Mouse (Mus musculus) heart, postnatal 25 days (tissue): ENCODE measurements around the gene Cntrl. TPM values are rescaled to one million over a fixed set of nuclear protein-coding genes. Genes with fewer than 3 reads are reported as not detected.
A peak's percentile ranks its signal among the peaks of the same experiment; 100 is the strongest.

Experiments
- DNase-seq: peaks from one replicate; pipeline ENCODE4 v3.0.0; 2022; ENCODE audit warnings: low spot score
- intact Hi-C: fragments of 180-260 bp; cut with DNase I; formaldehyde crosslinking; loops from one replicate; pipeline ENCODE4 v1.15.1; 2025
- total RNA-seq, 2 experiments: library from RNA; stranded (reverse); gene quantifications; 2 replicates each; pipeline ENCODE4 v1.2.3; 2021

Gene Cntrl
- total RNA-seq, 2 experiments from 2014 or later = 6.5 to 7.1 TPM

DNA sequence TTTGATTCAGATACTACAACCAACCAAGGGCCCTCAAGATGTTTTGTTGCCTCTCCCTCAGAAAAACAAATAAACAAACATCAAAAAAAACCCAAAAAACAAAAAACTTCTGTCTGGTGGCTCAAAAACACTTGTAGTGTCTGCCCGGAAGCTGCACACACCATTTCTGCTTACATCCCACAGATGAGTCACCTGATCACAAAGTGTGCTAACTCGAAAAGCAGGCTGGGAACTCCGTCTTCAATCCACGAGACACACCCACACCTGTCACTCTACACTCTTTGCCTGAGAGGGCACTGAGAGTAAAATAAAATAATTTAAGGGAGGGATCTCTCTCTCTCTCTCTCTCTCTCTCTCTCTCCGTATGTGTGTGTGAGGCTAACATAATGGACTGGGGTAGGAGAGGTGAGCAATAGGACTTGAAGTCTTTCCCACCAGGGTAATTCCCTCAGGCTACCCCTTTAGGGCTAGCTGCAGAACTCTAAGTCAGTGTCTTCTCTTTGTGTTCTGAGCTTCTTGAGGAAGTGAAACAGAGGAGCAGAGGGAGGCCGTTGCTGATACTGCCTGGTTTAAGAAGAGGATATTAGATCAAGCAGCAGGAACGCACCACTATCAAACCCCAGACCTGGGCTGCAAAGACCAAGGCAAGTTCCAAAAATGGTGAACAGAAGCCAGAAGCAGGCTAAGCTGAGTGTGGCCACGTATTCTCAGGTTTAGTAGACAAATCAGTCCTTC lies 99.8 kb downstream of the Cntrl start:
- intact Hi-C loops = no loop called here
- DNase-seq = no peak

DNA sequence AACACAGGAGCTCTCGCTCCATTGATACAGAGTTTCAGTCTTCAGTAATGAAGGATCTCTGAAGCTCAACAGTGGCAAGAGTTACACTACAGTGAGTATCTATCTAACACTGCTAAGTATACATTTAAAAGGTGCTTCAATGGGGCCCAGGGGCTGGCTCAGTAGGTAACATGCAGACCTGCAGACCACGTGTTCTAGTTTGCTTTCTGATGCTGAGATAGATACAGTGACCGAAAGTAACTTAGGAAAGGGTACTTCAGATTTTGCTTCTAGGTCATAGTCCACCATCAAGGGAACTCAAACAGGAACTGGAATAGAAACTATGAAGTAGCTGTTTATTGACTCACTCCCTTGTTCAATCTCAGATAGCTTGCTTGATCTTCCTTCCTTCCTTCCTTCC lies 102.4 kb downstream of the Cntrl start:
- no peak for DNase-seq
- intact Hi-C loops = loop anchor here (5.0 kb wide), 1 partner anchor 136 kb away; no protein-coding TSS in a partner anchor

- intact Hi-C loops = loop anchor here (5.0 kb wide), 1 partner anchor 134 kb away; no protein-coding TSS in a partner anchor
- no peak for DNase-seq
Observed at GRCm38 (mm10) chr2:35213345-35213910, 104.1 kb downstream of the Cntrl start.

- DNase-seq = peak; percentile 66
- intact Hi-C loops = loop anchor here (1.0 to 5.0 kb wide), 3 partner anchors 55 to 182 kb away; partner anchors contain the start of gene 4930402F06Rik
Observed at GRCm38 (mm10) chr2:35214881-35215358, 105.6 kb downstream of the Cntrl start.

DNA sequence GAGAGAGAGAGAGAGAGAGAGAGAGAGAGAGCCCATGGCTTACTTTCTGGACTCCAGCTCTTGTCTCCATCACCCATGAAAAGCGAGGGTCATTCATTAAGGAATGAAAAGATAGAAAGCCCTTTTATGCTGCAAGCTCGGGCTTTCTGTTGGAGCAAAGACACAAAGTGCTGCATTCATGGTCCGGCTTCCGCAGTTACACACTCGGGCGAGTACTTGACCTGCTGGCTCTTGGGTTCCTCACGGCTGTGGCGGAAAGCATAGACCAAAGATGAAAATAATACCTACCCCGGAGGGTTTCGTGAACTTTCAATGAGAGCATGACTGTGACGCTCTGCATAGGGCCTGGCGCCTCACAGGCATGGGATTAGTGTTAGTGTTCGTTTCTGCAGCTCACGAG lies 106.1 kb downstream of the Cntrl start:
- intact Hi-C loops = loop anchor here (5.0 kb wide), 1 partner anchor 182 kb away; the partner anchor contains the start of gene 4930402F06Rik
- no peak for DNase-seq

DNA sequence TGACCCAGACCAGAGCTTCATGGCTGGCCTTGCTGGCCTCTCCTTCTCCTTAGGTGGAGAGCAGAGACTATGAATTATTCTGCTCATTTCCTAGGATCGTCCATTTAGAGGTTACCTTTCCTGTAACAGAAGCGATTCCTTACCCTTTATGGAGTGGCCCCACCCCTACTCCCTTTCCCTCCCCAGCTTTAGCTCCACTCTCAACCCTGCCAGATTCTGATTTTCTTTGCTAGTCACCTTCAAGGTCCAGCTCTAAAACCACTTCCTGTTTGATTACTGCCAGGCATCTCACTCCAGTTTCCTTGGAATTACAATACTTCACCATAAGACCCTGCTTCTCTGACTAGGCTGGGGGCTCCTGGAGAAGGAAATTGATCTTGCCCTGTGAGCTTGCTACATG lies 107.4 kb downstream of the Cntrl start:
- DNase-seq = no peak
- intact Hi-C loops = loop anchor here (5.0 kb wide), 1 partner anchor 181 kb away; the partner anchor contains the start of gene 4930402F06Rik

GRCm38 (mm10) chr2:35218736-35219135 lies 109.4 kb downstream of the Cntrl start:
- intact Hi-C loops = loop anchor here (5.0 kb wide), 1 partner anchor 179 kb away; the partner anchor contains the start of gene 4930402F06Rik
- DNase-seq = no peak

DNA sequence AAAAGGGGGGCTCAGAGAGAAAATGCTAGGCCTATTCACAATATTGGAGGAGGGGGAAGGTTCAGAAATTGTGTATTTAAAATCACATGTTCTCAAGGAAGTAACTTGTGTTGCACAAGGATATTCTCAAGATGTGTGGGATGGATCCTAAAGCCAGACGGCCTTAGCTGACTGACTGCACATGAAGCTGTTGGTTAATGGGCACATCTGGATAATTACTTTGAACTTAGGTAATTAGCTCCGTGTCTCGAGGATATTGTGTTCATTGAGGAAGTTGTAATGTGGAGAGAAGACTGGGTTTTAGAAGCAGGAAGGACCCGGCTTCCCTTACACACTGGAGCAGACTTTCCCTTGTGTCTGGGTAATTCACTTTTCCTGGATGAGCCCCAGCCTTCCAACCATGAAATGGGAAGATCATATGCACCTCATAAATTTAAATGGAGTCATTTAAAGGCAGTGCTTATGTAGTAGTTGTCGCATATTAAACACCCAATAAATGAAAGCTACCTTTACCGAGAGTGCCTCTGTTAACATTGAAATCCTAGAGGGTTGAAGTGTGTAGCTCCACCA lies 113.6 kb downstream of the Cntrl start:
- no peak for DNase-seq
- intact Hi-C loops = no loop called here

DNA sequence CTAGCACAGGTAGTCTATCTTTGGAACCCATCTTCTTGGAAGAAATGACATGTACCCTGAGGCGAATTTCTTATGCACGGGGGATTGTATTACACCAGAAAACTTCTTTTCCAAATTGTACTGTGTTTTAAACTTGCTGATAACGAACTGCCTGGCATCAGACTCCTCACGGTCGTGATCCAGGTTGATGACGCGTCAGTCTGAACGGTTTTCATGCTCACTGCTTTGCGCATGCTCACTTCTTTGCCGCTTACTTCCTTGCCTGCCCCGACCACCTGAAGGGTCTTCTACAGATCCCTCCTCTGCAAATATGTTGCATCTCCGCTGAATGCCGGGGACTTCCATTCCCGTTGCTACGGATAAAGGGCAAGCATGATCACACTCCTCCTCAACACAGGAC lies 115.0 kb downstream of the Cntrl start:
- intact Hi-C loops = no loop called here
- DNase-seq = no peak

DNA sequence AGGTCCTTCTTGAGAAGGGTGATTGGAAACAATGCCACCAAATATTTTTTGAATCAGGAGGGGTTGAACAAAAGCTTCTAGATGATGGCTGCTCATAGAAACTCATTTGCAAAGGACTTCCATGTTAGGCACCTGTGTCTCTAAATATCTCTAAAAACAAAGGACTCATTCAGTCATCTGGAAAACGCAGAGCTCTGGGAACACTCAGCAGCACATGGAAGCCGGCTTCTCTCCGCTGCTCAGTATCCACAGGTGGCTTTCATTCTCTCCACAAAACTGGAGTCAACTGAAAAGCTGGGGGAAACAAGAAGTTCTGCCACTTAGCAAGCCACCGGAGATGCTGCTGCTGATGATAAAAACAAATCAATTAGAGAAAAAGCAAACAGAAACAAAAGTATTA lies 118.9 kb downstream of the Cntrl start:
- intact Hi-C loops = no loop called here

More for the DNA sequence above, 118.9 kb downstream of the Cntrl start:
- no peak for DNase-seq

Other genes with a start within 250 kb of the Cntrl start
- under 1 TPM; 0.57 to 0.98 TPM for gene Cutal, start 235.1 kb upstream of the Cntrl start, total RNA-seq
- 10 to 100 TPM; 11.9 to 16.3 TPM for gene Psmd5, start 234.5 kb upstream of the Cntrl start, total RNA-seq
- 1 to 10 TPM in 1 of 2 experiments, under 1 TPM in 1; 0.70 to 1.1 TPM for gene Phf19, start 195.5 kb upstream of the Cntrl start, total RNA-seq
- 1 to 10 TPM; 1.0 to 1.3 TPM for gene Traf1, start 147.7 kb upstream of the Cntrl start, total RNA-seq
- gene Hc, start 48.1 kb upstream of the Cntrl start, total RNA-seq = not detected
- gene AI182371, start 7.9 kb upstream of the Cntrl start, total RNA-seq = not detected
- 100 to 1,000 TPM; 117 to 136 TPM for gene Rab14, start 91.6 kb downstream of the Cntrl start, total RNA-seq
- gene Gsn, start 146.9 kb downstream of the Cntrl start, total RNA-seq = 100 to 1,000 TPM; 860 to 960 TPM
- 10 to 100 TPM; 64.4 to 68.1 TPM for gene Stom, start 227.5 kb downstream of the Cntrl start, total RNA-seq